Mouse (Mus musculus): ENCODE measurements around the gene Plekho1. TPM values are rescaled to one million over a fixed set of nuclear protein-coding genes. Genes with fewer than 3 reads are reported as not detected.

Gene Plekho1
- polyA plus RNA-seq, 1 experiment from 2014 or later, result 91.8 TPM

- no peak overlapping the region; the same call in 1 of the 2 replicates for H3K27ac ChIP-seq
- no peak for ATAC-seq (ENCODE audit: insufficient number of reproducible peaks, insufficient read depth, low FRiP score, low TSS enrichment, low read depth)
- no peaks in the 10 kb centered on the region for H3K27me3 ChIP-seq
- no peak overlapping the region for H3K9ac ChIP-seq (replicated peaks)
- H3K4me2 ChIP-seq, result no peak overlapping the region
- peaks cover 11% of the 10 kb centered on the region; the same call in 1 of the 2 replicates for H3K36me3 ChIP-seq
- no peak overlapping the region for H3K4me3 ChIP-seq (replicated peaks)
- WGBS, result 82% methylated on average over 6 of the region's 6 CpGs
- no peaks in the 10 kb centered on the region for H3K9me3 ChIP-seq
- no peaks in the 10 kb centered on the region for H3K4me1 ChIP-seq (replicated peaks)
Measured at GRCm38 (mm10) chr3:96031991-96032651, 36.3 kb upstream of the Plekho1 start.

- WGBS, result 96% methylated on average over 11 of the region's 11 CpGs
- no peak for ATAC-seq (ENCODE audit: insufficient number of reproducible peaks, insufficient read depth, low FRiP score, low TSS enrichment, low read depth)
Measured at GRCm38 (mm10) chr3:96029766-96030165, 34.0 kb upstream of the Plekho1 start.

DNA sequence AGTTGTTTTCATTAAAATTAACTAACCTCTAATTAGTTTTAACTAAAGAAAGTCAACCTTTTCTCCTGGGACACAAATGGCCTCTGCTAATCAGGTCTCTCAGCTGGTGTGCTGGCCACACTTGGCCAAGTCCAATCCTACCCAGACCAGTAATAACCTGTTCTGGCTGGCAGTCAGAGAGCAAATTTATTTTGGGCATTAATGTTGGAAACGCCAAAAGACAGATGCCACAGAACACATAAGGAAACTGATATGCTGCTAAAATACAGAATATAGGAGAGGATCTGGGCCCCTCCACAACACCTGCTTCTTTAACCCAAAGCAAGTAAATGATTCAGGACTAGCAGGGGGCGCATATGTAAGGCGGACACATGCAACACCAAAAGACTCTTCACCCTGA is 33.5 kb upstream of the Plekho1 start:
- no peaks in the 10 kb centered on the region for H3K27me3 ChIP-seq
- no peak overlapping the region for H3K27ac ChIP-seq
- ATAC-seq (ENCODE audit: insufficient number of reproducible peaks, insufficient read depth, low FRiP score, low TSS enrichment, low read depth), result no peak
- H3K4me1 ChIP-seq (replicated peaks), result no peaks in the 10 kb centered on the region
- no peak overlapping the region for H3K4me3 ChIP-seq (replicated peaks)
- H3K9ac ChIP-seq (replicated peaks), result no peak overlapping the region
- peaks cover 11% of the 10 kb centered on the region; the same call in 1 of the 2 replicates for H3K36me3 ChIP-seq
- 77% methylated on average over 3 of the region's 3 CpGs for WGBS
- H3K4me2 ChIP-seq, result no peak overlapping the region
- no peaks in the 10 kb centered on the region for H3K9me3 ChIP-seq

More at GRCm38 (mm10) chr3:96029766-96030165, 34.0 kb upstream of the Plekho1 start:
- Histone ChIP-seq H3K4me1 (replicated peaks) (no peaks in the 10 kb centered on the region), H3K36me3 (peaks cover 11% of the 10 kb centered on the region; the same call in 1 of the 2 replicates), H3K9me3 (no peaks in the 10 kb centered on the region), H3K27me3 (no peaks in the 10 kb centered on the region), H3K4me2 (no peak overlapping the region), H3K27ac (no peak overlapping the region), H3K4me3 (replicated peaks) (no peak overlapping the region), H3K9ac (replicated peaks) (no peak overlapping the region)

- H3K27ac ChIP-seq, result no peak overlapping the region
- no peak overlapping the region for H3K4me2 ChIP-seq
- ATAC-seq (ENCODE audit: insufficient number of reproducible peaks, insufficient read depth, low FRiP score, low TSS enrichment, low read depth), result no peak
- H3K9ac ChIP-seq (replicated peaks), result no peak overlapping the region
- H3K27me3 ChIP-seq, result no peaks in the 10 kb centered on the region
- no peaks in the 10 kb centered on the region for H3K4me1 ChIP-seq (replicated peaks)
- no peak overlapping the region for H3K4me3 ChIP-seq (replicated peaks)
- WGBS, result 86% methylated on average over 1 of the region's 1 CpGs
- H3K36me3 ChIP-seq, result peaks cover 3% of the 10 kb centered on the region; the same call in 1 of the 2 replicates
- no peaks in the 10 kb centered on the region for H3K9me3 ChIP-seq
Measured at GRCm38 (mm10) chr3:96027875-96028274, 32.1 kb upstream of the Plekho1 start.

DNA sequence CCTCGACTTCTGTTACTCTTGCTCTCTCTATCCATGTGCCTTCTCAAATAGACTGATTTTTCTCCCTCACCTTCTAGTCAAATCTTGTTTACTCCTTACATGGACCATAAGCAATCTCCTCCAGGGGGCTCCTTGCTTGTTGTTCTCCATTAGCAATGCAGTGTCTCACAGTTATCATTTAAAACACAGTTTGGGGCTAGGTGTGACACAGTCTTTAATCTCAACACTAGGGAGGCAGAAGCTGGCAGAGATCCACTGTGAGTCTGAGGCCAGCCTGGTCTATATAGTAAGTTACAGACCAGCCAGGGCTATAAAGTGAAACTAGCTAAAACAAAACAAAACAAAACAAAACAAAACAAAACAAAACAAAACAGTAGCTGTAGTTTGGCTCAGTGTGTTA is 31.3 kb upstream of the Plekho1 start:
- 81% methylated on average over 1 of the region's 1 CpGs for WGBS
- H3K9me3 ChIP-seq, result no peaks in the 10 kb centered on the region
- H3K27me3 ChIP-seq, result no peaks in the 10 kb centered on the region
- ATAC-seq (ENCODE audit: insufficient number of reproducible peaks, insufficient read depth, low FRiP score, low TSS enrichment, low read depth), result no peak
- no peak overlapping the region for H3K27ac ChIP-seq
- peaks cover 3% of the 10 kb centered on the region; the same call in 1 of the 2 replicates for H3K36me3 ChIP-seq
- H3K9ac ChIP-seq (replicated peaks), result no peak overlapping the region
- H3K4me1 ChIP-seq (replicated peaks), result no peaks in the 10 kb centered on the region
- no peak overlapping the region for H3K4me2 ChIP-seq
- no peak overlapping the region for H3K4me3 ChIP-seq (replicated peaks)

DNA sequence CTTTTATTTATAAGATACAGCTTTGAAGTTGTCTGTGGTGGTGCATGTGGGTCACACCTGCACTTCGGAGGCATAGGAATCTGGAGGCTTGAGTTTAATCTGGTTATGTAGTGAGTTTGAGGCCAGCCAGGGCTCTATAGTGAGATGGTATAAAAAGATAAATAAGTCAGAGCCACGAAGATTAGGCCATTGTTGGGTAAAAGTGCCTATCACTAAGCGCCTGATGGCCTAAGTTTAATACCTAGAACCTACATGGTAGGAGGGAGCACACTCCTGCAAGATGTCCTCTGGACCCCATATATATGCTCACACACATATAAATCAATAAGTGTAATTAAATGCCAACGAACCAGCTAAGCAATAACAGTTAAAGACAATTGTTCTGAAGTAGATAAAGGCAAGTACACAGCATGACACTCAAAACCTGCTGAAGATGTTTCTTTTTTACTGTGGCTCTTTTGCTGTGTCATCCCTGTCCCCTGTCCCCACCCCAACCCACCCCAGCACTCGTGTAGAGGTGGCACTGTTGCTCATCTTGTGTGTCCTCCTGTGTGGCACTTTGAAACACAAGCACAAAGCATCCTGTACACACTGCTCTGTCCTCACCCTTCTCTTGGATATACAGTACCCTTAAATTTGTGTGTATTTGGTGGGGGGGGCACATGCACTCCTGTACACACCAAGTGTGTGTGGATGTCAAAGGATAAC is 25.8 kb upstream of the Plekho1 start:
- Histone ChIP-seq H3K27me3 (no peaks in the 10 kb centered on the region), H3K9ac (replicated peaks) (no peak overlapping the region), H3K4me3 (replicated peaks) (no peak overlapping the region), H3K4me2 (no peak overlapping the region), H3K9me3 (no peaks in the 10 kb centered on the region), H3K36me3 (no peaks in the 10 kb centered on the region; the same call in 1 of the 2 replicates), H3K4me1 (replicated peaks) (no peaks in the 10 kb centered on the region), H3K27ac (no peak overlapping the region)
- WGBS, result 66% methylated on average over 5 of the region's 5 CpGs
- no peak for ATAC-seq (ENCODE audit: insufficient number of reproducible peaks, insufficient read depth, low FRiP score, low TSS enrichment, low read depth)

GRCm38 (mm10) chr3:96020735-96021134 is 24.9 kb upstream of the Plekho1 start:
- H3K4me1 ChIP-seq (replicated peaks), result no peaks in the 10 kb centered on the region
- ATAC-seq (ENCODE audit: insufficient number of reproducible peaks, insufficient read depth, low FRiP score, low TSS enrichment, low read depth), result no peak
- 90% methylated on average over 1 of the region's 1 CpGs for WGBS
- H3K27ac ChIP-seq, result no peak overlapping the region
- no peaks in the 10 kb centered on the region; the same call in 1 of the 2 replicates for H3K36me3 ChIP-seq
- H3K9ac ChIP-seq (replicated peaks), result no peak overlapping the region
- no peak overlapping the region for H3K4me2 ChIP-seq
- H3K9me3 ChIP-seq, result no peaks in the 10 kb centered on the region
- H3K4me3 ChIP-seq (replicated peaks), result no peak overlapping the region
- no peaks in the 10 kb centered on the region for H3K27me3 ChIP-seq

DNA sequence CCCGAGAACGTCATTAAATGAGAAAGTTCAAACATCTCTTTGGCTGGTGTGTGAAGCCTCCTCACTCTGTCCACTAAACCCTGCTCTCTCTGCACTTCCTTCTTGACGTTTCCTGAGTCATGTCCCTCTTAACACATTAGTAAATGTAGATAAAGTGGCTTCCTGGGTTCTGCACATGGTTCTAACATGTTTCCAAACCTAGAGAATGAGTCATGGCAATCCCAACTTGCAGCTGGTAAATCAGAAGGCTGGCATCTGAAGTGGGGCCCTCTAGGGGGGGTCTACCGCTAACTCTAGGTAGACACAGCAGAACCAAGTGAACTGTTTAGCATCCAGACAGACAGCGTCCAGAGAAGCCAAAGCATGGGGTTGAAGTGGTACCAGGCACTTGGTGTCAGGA is 21.7 kb upstream of the Plekho1 start:
- no peak overlapping the region for H3K4me2 ChIP-seq
- H3K9me3 ChIP-seq, result no peaks in the 10 kb centered on the region
- H3K27ac ChIP-seq, result no peak overlapping the region
- ATAC-seq (ENCODE audit: insufficient number of reproducible peaks, insufficient read depth, low FRiP score, low TSS enrichment, low read depth), result no peak
- no peaks in the 10 kb centered on the region for H3K4me1 ChIP-seq (replicated peaks)
- H3K9ac ChIP-seq (replicated peaks), result no peak overlapping the region
- no peaks in the 10 kb centered on the region for H3K27me3 ChIP-seq
- 75% methylated on average over 5 of the region's 5 CpGs for WGBS
- H3K4me3 ChIP-seq (replicated peaks), result no peak overlapping the region
- H3K36me3 ChIP-seq, result no peaks in the 10 kb centered on the region; the same call in 1 of the 2 replicates

GRCm38 (mm10) chr3:96016257-96016889 is 20.6 kb upstream of the Plekho1 start:
- no peak overlapping the region for H3K4me2 ChIP-seq
- no peaks in the 10 kb centered on the region for H3K9me3 ChIP-seq
- H3K36me3 ChIP-seq, result no peaks in the 10 kb centered on the region; the same call in 1 of the 2 replicates
- WGBS, result 91% methylated on average over 2 of the region's 2 CpGs
- no peak overlapping the region for H3K4me3 ChIP-seq (replicated peaks)
- H3K27me3 ChIP-seq, result no peaks in the 10 kb centered on the region
- no peak overlapping the region for H3K9ac ChIP-seq (replicated peaks)
- no peaks in the 10 kb centered on the region for H3K4me1 ChIP-seq (replicated peaks)
- no peak for ATAC-seq (ENCODE audit: insufficient number of reproducible peaks, insufficient read depth, low FRiP score, low TSS enrichment, low read depth)
- no peak overlapping the region for H3K27ac ChIP-seq

DNA sequence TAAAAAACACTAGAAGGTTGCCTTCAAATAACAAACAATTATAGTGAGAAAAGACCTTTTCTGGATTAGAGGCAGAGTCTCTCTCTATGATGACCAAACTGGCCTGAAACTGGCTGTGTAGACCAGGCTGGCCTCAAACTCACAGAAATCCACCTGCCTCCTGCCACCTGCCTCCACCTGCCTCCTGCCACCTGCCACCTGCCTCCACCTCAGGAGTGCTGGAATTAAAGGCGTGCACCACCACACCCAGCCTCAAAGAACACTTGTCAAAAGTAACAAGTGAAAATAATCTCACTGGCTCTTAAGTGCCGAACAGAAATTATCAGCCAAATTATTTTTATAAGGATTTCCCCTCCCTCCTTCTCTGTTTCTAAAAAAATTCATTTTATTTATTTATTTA is 19.9 kb upstream of the Plekho1 start:
- WGBS, result 90% methylated on average over 2 of the region's 2 CpGs

GRCm38 (mm10) chr3:96012805-96013204 is 17.0 kb upstream of the Plekho1 start:
- Histone ChIP-seq H3K4me2 (no peak overlapping the region), H3K9me3 (no peaks in the 10 kb centered on the region), H3K27ac (no peak overlapping the region), H3K9ac (replicated peaks) (no peak overlapping the region), H3K27me3 (no peaks in the 10 kb centered on the region), H3K4me1 (replicated peaks) (no peaks in the 10 kb centered on the region), H3K4me3 (replicated peaks) (no peak overlapping the region), H3K36me3 (no peaks in the 10 kb centered on the region)
- ATAC-seq (ENCODE audit: insufficient number of reproducible peaks, insufficient read depth, low FRiP score, low TSS enrichment, low read depth), result no peak
- 73% methylated on average over 5 of the region's 5 CpGs for WGBS

More for the DNA sequence above, 19.9 kb upstream of the Plekho1 start:
- no peak overlapping the region for H3K4me3 ChIP-seq (replicated peaks)
- no peaks in the 10 kb centered on the region for H3K4me1 ChIP-seq (replicated peaks)
- no peak for ATAC-seq (ENCODE audit: insufficient number of reproducible peaks, insufficient read depth, low FRiP score, low TSS enrichment, low read depth)
- no peaks in the 10 kb centered on the region for H3K9me3 ChIP-seq
- H3K4me2 ChIP-seq, result no peak overlapping the region
- no peaks in the 10 kb centered on the region for H3K27me3 ChIP-seq
- no peak overlapping the region for H3K9ac ChIP-seq (replicated peaks)
- no peak overlapping the region for H3K27ac ChIP-seq
- no peaks in the 10 kb centered on the region; the same call in 1 of the 2 replicates for H3K36me3 ChIP-seq

All from limb, embryonic 12.5 days (tissue).